Mouse (Mus musculus): Measurements from ENCODE around the gene Sema7a. TPM values are rescaled to one million over a fixed set of nuclear protein-coding genes. Genes with fewer than 3 reads are reported as not detected.

Gene Sema7a
- total RNA-seq, 1 experiment from 2014 or later: 4.3 TPM

Other genes starting within 250 kb of the Sema7a start
- gene Edc3, start 231.6 kb upstream of the Sema7a start, total RNA-seq (2017): 5.4 and 8.0 TPM in 2 replicates
- 73.3 and 89.1 TPM in 2 replicates for gene Clk3, start 174.3 kb upstream of the Sema7a start, total RNA-seq (2017)
- gene Arid3b, start 103.3 kb upstream of the Sema7a start, total RNA-seq (2017): 4.6 and 8.6 TPM in 2 replicates
- gene Ubl7, start 29.1 kb upstream of the Sema7a start, total RNA-seq (2017): 24.7 and 44.2 TPM in 2 replicates
- gene Cyp11a1, start 66.3 kb downstream of the Sema7a start, total RNA-seq (2017): 1.2 and 1.9 TPM in 2 replicates
- not detected in 2 replicates for gene Stra6, start 123.7 kb downstream of the Sema7a start, total RNA-seq (2017)
- not detected in 2 replicates for gene Ccdc33, start 178.7 kb downstream of the Sema7a start, total RNA-seq (2017)